Mouse (Mus musculus) embryonic facial prominence, embryonic 12.5 days (tissue): ENCODE results near the gene Abcg1. TPM values are rescaled to one million over a fixed set of nuclear protein-coding genes. Genes with fewer than 3 reads are reported as not detected.

Experiments used
- ATAC-seq: fragments of 200-750 bp; cut with Nextera tagmentation; 2 replicates; pipeline ENCODE4 v1.8.0; 2017; ENCODE audit not compliant: insufficient number of reproducible peaks, insufficient read depth, low FRiP score, low TSS enrichment
- H3K27ac ChIP-seq: fragments of 300-500 bp; sonication (generic); 2 replicates; pipeline ENCODE4 v1.5.1; 2016; ENCODE audit warnings: mild to moderate bottlenecking
- H3K27me3 ChIP-seq: fragments of 300-500 bp; sonication (generic); 2 replicates; pipeline ENCODE4 v1.6.1; 2016; ENCODE audit warnings: mild to moderate bottlenecking, moderate library complexity
- H3K36me3 ChIP-seq: fragments of 300-500 bp; sonication (generic); 2 replicates; pipeline ENCODE4 v1.6.1; 2016; ENCODE audit warnings: mild to moderate bottlenecking
- H3K4me1 ChIP-seq: fragments of 300-500 bp; sonication (generic); 2 replicates; pipeline ENCODE4 v1.6.1; 2016
- H3K4me2 ChIP-seq: fragments of 300-500 bp; sonication (generic); replicated peaks from 2 replicates; pipeline ENCODE4 v1.6.1; 2016; ENCODE audit warnings: mild to moderate bottlenecking, moderate library complexity
- H3K4me3 ChIP-seq: fragments of 300-500 bp; sonication (generic); 2 replicates; pipeline ENCODE4 v1.5.1; 2016; ENCODE audit warnings: mild to moderate bottlenecking
- H3K9ac ChIP-seq: fragments of 300-500 bp; sonication (generic); 2 replicates; pipeline ENCODE4 v1.6.1; 2016; ENCODE audit warnings: mild to moderate bottlenecking, moderate library complexity
- H3K9me3 ChIP-seq: fragments of 300-500 bp; sonication (generic); 2 replicates; pipeline ENCODE4 v1.6.1; 2016; ENCODE audit warnings: mild to moderate bottlenecking, moderate library complexity
- WGBS: fragments of 180-500 bp; shearing (Covaris S2); methylation state at CpG from one replicate; pipeline ENCODE4 v1.1.7; 2016; 5-methylcytosine and 5-hydroxymethylcytosine counted together
- polyA plus RNA-seq: library from polyadenylated mRNA; unstranded; fragments of >200 nt; fragmentation: Nextera tagmentation; extraction: Ambion mirVana; gene quantifications from 2 replicates; pipeline ENCODE4 v1.2.1, GENCODE M21; 2016

The Abcg1 gene
- polyA plus RNA-seq, 1 experiment from 2014 or later, result 14.6 TPM

GRCm38 (mm10) chr17:31136291-31136690, 78.8 kb downstream of the Abcg1 start:
- no peak for ATAC-seq
- no peak overlapping the region for H3K9ac ChIP-seq
- WGBS, result 48% methylated on average over 3 of the region's 3 CpGs

GRCm38 (mm10) chr17:31136821-31137220, 79.3 kb downstream of the Abcg1 start:
- Histone ChIP-seq H3K9ac (no peak overlapping the region), H3K27ac (no peak overlapping the region), H3K9me3 (no peaks in the 10 kb centered on the region), H3K4me1 (no peaks in the 10 kb centered on the region), H3K4me2 (no peak overlapping the region), H3K27me3 (no peaks in the 10 kb centered on the region), H3K4me3 (no peak overlapping the region), H3K36me3 (no peaks in the 10 kb centered on the region)
- 81% methylated on average over 1 of the region's 1 CpGs for WGBS
- no peak for ATAC-seq

More at GRCm38 (mm10) chr17:31136291-31136690, 78.8 kb downstream of the Abcg1 start:
- H3K9me3 ChIP-seq, result no peaks in the 10 kb centered on the region
- H3K4me2 ChIP-seq, result no peak overlapping the region
- no peaks in the 10 kb centered on the region for H3K36me3 ChIP-seq
- no peak overlapping the region for H3K4me3 ChIP-seq
- H3K27me3 ChIP-seq, result no peaks in the 10 kb centered on the region
- H3K4me1 ChIP-seq, result no peaks in the 10 kb centered on the region
- no peak overlapping the region for H3K27ac ChIP-seq

GRCm38 (mm10) chr17:31138398-31138797, 80.9 kb downstream of the Abcg1 start:
- H3K27ac ChIP-seq, result no peak overlapping the region
- H3K9ac ChIP-seq, result no peak overlapping the region
- 19% methylated on average over 5 of the region's 5 CpGs for WGBS
- H3K4me2 ChIP-seq, result no peak overlapping the region
- no peak overlapping the region for H3K4me3 ChIP-seq
- H3K36me3 ChIP-seq, result no peaks in the 10 kb centered on the region
- ATAC-seq, result no peak
- H3K4me1 ChIP-seq, result no peaks in the 10 kb centered on the region
- H3K27me3 ChIP-seq, result no peaks in the 10 kb centered on the region
- H3K9me3 ChIP-seq, result no peaks in the 10 kb centered on the region

- whole genome bisulfite sequencing, result 89% methylated on average over 7 of the region's 7 CpGs
- no peaks in the 10 kb centered on the region for H3K27me3 ChIP-seq
- ATAC-seq, result no peak
- peaks cover 3% of the 10 kb centered on the region; the same call in 1 of the 2 replicates for H3K9me3 ChIP-seq
- no peak overlapping the region for H3K27ac ChIP-seq
- no peak overlapping the region for H3K4me2 ChIP-seq
- H3K4me1 ChIP-seq, result no peaks in the 10 kb centered on the region
- H3K9ac ChIP-seq, result no peak overlapping the region
- no peak overlapping the region for H3K4me3 ChIP-seq
- no peaks in the 10 kb centered on the region for H3K36me3 ChIP-seq
These were observed 84.6 kb downstream of the Abcg1 start for GRCm38 (mm10) chr17:31142116-31142515.

GRCm38 (mm10) chr17:31144040-31145037, 86.9 kb downstream of the Abcg1 start, which contains the start of gene Tff2:
TSS of gene Tff2 (minus strand) at chr17:31144282.
- Histone ChIP-seq H3K9ac (no peak within 1 kb of the TSS), H3K27me3 (no peaks in the 10 kb centered on the region), H3K36me3 (no peaks in the 10 kb centered on the region), H3K4me3 (no peak within 1 kb of the TSS), H3K4me1 (no peaks in the 10 kb centered on the region), H3K9me3 (peaks cover 3% of the 10 kb centered on the region; the same call in 1 of the 2 replicates), H3K4me2 (no peak within 1 kb of the TSS), H3K27ac (no peak within 1 kb of the TSS)
- ATAC-seq, result no peak
- 73% methylated on average over 15 of the region's 15 CpGs for WGBS

DNA sequence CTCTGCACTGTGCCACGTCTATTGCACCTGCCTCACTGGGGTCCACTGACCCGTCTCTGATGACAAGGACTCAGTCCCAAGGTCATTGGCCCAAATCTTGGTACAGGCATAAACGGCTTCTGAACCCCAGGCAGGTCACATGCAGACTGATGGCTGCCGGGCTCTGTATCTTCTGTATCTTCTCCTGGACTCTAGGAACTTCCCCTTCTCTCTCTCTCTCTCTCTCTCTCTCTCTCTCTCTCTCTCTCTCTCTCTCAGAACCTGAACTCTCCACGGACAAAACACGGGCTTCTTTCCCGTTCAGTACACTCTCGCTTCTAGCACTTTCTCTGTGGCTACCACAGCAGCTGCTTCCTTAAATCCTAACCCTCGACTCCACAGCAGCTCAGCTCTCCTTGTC, 88.5 kb downstream of the Abcg1 start:
- ATAC-seq, result no peak
- Histone ChIP-seq H3K9me3 (peaks cover 3% of the 10 kb centered on the region; the same call in 1 of the 2 replicates), H3K27ac (no peak overlapping the region), H3K4me2 (no peak overlapping the region), H3K4me1 (no peaks in the 10 kb centered on the region), H3K27me3 (no peaks in the 10 kb centered on the region), H3K9ac (no peak overlapping the region), H3K36me3 (no peaks in the 10 kb centered on the region), H3K4me3 (no peak overlapping the region)
- WGBS, result 84% methylated on average over 9 of the region's 9 CpGs

- no peaks in the 10 kb centered on the region for H3K27me3 ChIP-seq
- no peaks in the 10 kb centered on the region for H3K36me3 ChIP-seq
- H3K4me1 ChIP-seq, result no peaks in the 10 kb centered on the region
- H3K9me3 ChIP-seq, result no peaks in the 10 kb centered on the region
- no peak overlapping the region for H3K4me3 ChIP-seq
- no peak overlapping the region for H3K9ac ChIP-seq
- H3K4me2 ChIP-seq, result no peak overlapping the region
- 53% methylated on average over 5 of the region's 5 CpGs for WGBS
- no peak for ATAC-seq
- H3K27ac ChIP-seq, result no peak overlapping the region
These were observed 95.0 kb downstream of the Abcg1 start for GRCm38 (mm10) chr17:31152512-31152911.

GRCm38 (mm10) chr17:31152966-31153499, 95.6 kb downstream of the Abcg1 start:
- no peaks in the 10 kb centered on the region for H3K27me3 ChIP-seq
- H3K4me2 ChIP-seq, result no peak overlapping the region
- WGBS, result 79% methylated on average over 9 of the region's 9 CpGs
- no peaks in the 10 kb centered on the region for H3K9me3 ChIP-seq
- H3K4me1 ChIP-seq, result no peaks in the 10 kb centered on the region
- no peaks in the 10 kb centered on the region for H3K36me3 ChIP-seq
- ATAC-seq, result no peak
- no peak overlapping the region for H3K27ac ChIP-seq
- no peak overlapping the region for H3K4me3 ChIP-seq
- H3K9ac ChIP-seq, result no peak overlapping the region

DNA sequence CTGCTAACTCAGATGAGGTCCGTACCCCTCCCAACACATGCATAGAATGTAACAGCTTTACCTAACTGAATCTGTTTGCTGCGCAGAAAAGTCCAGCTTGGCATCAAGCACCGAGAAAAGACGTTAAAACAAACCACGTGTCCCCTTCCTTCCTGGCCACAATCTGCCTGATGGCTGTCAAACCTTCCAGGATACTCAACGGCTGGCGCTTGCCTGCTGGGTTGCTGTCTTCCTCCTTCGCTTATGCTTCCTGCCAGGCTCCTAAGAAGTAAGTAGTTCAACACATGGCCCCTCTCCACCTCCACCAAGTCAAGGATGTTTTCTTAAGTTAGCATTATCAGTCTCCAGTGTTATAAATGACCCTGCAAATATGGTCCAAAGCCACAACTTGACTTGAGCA, 96.3 kb downstream of the Abcg1 start:
- ATAC-seq, result no peak
- H3K27me3 ChIP-seq, result no peaks in the 10 kb centered on the region
- H3K4me1 ChIP-seq, result no peaks in the 10 kb centered on the region
- no peak overlapping the region for H3K27ac ChIP-seq
- no peak overlapping the region for H3K4me3 ChIP-seq
- no peak overlapping the region for H3K4me2 ChIP-seq
- 74% methylated on average over 8 of the region's 8 CpGs for WGBS
- no peaks in the 10 kb centered on the region for H3K9me3 ChIP-seq
- H3K36me3 ChIP-seq, result no peaks in the 10 kb centered on the region
- no peak overlapping the region for H3K9ac ChIP-seq

DNA sequence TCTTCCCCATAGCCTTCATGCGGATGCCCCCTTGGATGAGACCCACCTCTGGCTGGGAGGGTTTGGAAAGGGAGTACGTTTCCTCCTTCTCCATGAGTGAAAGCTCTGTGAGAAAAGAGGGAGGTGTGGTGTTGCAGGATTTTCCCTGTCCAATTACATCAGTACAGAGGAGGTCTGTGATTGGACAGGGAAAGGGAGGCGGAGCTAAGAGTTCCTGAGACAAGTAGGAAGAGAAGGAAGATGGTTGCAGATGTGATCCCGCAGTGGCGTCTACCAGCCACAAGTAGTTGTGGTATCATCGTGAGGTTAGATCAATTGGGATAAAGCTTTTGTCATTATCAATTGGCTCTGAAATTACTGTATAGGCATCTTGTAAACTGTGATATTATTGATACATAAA, 100.4 kb downstream of the Abcg1 start:
- ATAC-seq, result no peak
- Histone ChIP-seq H3K4me1 (no peaks in the 10 kb centered on the region), H3K27ac (no peak overlapping the region), H3K27me3 (no peaks in the 10 kb centered on the region), H3K9ac (no peak overlapping the region), H3K9me3 (no peaks in the 10 kb centered on the region), H3K36me3 (no peaks in the 10 kb centered on the region), H3K4me3 (no peak overlapping the region), H3K4me2 (no peak overlapping the region)
- 74% methylated on average over 6 of the region's 6 CpGs for WGBS

DNA sequence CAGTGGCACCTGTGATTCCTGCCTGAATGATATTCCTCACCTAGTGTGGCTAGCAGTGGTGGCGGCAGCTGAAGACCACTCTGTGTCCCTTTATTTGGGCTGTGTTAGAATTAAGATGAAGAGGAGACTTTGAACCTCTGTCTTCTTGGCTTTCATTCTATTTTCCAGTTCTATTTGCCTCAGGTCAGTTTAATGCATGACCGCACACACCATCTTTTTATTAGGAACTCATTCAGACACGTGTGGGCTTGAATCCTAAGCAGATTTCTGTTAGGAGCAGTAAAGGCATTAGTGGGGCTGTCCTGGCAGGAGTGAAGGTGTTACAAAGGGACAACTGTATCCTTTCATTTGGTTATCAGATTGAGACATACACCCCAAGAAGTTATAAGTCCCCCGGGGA, 102.8 kb downstream of the Abcg1 start:
- Histone ChIP-seq H3K9me3 (no peaks in the 10 kb centered on the region), H3K27ac (no peak overlapping the region), H3K4me1 (no peaks in the 10 kb centered on the region), H3K27me3 (no peaks in the 10 kb centered on the region), H3K4me3 (no peak overlapping the region), H3K4me2 (no peak overlapping the region), H3K9ac (no peak overlapping the region), H3K36me3 (no peaks in the 10 kb centered on the region)
- WGBS, result 75% methylated on average over 4 of the region's 4 CpGs
- no peak for ATAC-seq

GRCm38 (mm10) chr17:31162607-31163006, 105.1 kb downstream of the Abcg1 start:
- Histone ChIP-seq H3K4me1 (no peaks in the 10 kb centered on the region), H3K27ac (no peak overlapping the region), H3K9me3 (no peaks in the 10 kb centered on the region), H3K9ac (no peak overlapping the region), H3K4me3 (no peak overlapping the region), H3K4me2 (no peak overlapping the region), H3K27me3 (no peaks in the 10 kb centered on the region), H3K36me3 (no peaks in the 10 kb centered on the region)
- no peak for ATAC-seq
- 90% methylated on average over 12 of the region's 12 CpGs for WGBS
